Mouse (Mus musculus): ENCODE results near the gene Uxt.

Uxt gene

DNA sequence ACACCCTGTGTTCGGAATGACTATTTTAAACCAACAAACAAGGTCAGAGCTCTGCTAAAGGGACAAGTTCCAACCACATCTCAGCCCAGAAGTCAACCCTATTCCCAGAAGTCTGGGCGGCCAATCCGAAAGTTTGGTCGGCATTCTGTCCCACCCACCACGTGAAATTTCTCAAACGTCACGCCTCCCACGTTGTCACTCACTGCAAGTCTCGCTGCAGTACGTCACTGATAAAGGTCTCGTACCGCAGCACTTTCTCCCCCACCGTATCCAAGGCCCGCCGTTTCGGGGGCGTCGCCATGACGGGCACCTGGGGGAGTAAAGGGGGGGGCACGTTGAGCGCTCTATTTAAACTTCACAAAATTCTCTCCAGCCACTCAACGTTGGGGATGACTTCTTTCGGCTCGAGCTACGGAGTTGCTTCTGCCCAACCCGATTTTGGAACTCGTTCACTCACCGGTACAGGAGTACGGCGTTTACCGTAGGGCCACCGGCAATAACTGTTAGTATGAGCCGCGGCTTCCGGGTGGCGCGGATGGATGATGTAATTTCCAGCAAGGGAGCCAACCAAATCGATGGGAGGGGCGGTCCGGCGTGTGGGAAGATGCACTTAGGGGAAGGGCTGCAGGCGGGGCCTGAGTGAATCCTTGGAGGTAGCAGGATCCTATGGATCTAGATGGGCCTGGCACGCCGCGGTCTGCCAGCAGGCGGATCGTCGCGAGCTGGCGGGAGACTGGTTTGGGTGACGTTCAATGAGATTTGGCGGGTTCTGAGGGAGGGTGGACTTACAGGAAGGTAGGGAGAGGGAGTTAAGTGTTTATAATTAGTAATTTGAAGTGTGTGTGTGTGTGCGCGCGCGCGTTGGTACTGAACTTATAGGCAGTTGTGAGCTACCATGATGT, at the start of gene Uxt:
Gene Uxt, minus strand, starts transcription at position 541 of the 902 bp plus-strand sequence.
- peak; percentile 77 for DNase-seq (ENCODE audit: low spot score)

GRCm38 (mm10) chrX:20980901-20981300, 19.1 kb upstream of the Uxt start:
- DNase-seq (ENCODE audit: low spot score) = no peak

GRCm38 (mm10) chrX:20950191-20950880, 11.5 kb downstream of the Uxt start, which contains the start of gene Elk1:
Elk1 (minus strand) TSS chrX:20950608.
- DNase-seq (ENCODE audit: low spot score) = peak; percentile 59

- DNase-seq (ENCODE audit: low spot score) = peak; percentile 15
These were observed 15.8 kb downstream of the Uxt start for GRCm38 (mm10) chrX:20946055-20946454.

- DNase-seq (ENCODE audit: low spot score) = no peak
These were observed 29.9 kb downstream of the Uxt start for GRCm38 (mm10) chrX:20931963-20932362.

DNA sequence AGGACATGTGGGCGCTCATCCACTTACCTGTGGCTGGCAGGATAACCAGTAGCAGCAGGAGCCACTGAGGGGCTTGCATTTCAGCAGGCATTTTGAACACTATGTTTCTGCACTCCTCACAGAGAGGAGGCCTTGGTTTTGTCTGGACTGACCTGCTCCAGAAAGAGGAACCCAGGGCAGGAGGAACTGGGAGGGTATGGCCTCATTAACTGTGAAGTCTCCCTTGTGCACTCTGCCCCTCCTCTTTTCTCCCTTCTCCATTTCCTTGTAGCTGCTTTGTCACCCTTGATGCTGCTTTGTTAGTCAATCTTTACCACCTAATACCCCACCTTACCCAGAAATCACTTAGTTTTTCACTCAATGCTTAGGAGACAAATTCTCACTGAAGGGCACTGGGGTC, 30.5 kb downstream of the Uxt start, which contains the start of gene Cfp:
Gene Cfp, minus strand, starts transcription at position 192 of the 400 bp plus-strand sequence.
- no peak for DNase-seq (ENCODE audit: low spot score)

GRCm38 (mm10) chrX:20929859-20930258, 32.0 kb downstream of the Uxt start:
- no peak for DNase-seq (ENCODE audit: low spot score)

DNA sequence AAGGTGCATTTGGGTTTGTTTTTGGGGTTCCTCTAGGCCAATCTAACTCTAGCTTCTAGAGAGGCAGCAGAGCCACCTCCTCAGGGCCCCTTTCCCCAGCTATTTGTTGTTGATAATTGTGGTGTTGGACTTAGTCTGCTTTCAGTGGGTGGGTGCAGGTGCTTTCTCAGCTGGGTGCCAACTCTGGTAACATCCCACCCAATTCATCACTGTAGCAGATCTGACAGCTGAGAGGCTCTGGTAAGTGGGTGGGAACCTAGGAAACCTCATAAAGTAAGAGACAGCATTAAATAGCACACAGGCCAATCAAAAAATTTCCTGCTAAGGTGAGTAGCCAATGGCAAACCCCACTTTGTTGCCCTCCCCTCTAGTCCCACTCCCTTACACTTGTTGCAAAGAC, 36.8 kb downstream of the Uxt start:
- no peak for DNase-seq (ENCODE audit: low spot score)

DNA sequence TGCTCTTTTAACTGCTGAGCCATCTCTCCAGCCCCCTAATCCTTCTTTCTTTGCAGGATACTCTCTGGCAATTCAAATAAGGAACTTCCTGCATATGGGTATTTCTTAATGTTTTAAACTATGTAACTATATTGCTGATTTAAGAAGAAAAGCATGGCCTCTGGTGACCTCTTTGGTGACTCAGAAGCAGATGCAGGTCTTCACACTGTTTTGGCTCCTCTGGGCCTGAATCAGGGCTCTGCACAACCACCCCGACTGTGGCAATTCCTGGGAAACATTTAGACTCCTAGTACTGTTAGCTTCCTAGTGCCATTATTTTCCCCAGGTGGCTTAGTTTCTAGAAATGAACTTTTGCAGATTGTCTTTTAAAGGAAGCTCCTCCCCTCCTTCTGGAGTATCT, 38.3 kb downstream of the Uxt start:
- DNase-seq (ENCODE audit: low spot score) = no peak

DNA sequence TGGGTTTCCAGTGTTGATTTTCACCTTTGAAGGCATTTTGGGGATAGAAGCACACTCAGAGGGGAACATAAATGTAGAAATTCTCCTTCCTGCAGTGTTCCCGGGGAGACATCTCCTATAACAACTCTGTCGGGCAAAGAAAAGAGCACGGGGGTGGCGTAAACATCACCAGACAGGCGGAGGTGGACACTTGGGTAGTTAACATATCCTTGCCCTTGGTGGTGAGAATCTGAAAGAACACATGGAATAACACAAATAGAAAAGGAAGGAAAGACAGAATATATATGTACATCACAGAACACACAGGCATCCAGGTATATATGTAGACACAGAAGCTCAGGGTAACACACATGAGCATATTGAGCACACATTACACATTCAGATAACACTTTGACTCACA, 40.5 kb downstream of the Uxt start:
- no peak for DNase-seq (ENCODE audit: low spot score)

- peak; percentile 33 for DNase-seq (ENCODE audit: low spot score)
These were observed 40.9 kb downstream of the Uxt start, which contains the start of gene Syn1 for GRCm38 (mm10) chrX:20920844-20921364. Syn1 (minus strand) TSS chrX:20921004.

GRCm38 (mm10) chrX:20920249-20920843, 41.5 kb downstream of the Uxt start:
- DNase-seq (ENCODE audit: low spot score) = no peak

GRCm38 (mm10) chrX:20915075-20915474, 46.7 kb downstream of the Uxt start:
- DNase-seq (ENCODE audit: low spot score) = no peak

DNA sequence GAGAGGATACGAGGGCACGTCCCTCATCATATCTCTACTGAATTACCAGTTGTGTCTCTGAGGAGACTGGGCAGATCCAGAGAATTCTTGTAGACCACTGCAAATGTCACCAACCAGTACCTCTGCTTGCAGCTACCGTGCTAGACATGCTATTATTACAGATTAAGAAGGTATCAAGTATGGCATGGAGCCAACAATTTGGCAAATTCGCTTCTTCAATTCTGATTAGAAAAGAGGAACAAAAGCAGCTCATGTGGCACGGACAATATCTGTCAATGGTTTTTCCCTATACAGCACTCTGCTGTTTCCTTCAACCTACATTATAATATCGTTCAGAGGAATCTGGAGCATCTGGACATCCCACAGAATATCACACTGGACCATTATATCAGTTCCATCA, 48.1 kb downstream of the Uxt start:
- no peak for DNase-seq (ENCODE audit: low spot score)

DNA sequence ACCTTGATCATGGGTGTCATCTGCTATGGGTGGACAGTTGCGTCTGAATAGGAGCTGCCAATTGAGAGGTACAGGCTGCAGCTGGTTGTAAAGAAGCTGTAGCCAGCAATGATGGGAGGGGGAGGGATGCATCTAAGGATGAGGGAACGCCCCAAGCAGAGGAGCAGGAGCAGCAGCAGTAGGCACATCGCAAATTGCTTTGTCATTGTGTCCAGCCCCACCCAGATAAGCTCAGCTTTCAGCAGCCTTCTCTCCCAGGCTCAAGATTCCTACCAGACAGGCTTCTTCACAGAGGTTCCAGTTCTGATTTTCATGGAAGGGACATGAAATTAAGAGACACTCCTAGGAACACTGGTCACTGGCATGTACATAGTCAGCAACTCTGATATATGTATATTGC, 51.7 kb downstream of the Uxt start:
- DNase-seq (ENCODE audit: low spot score) = no peak
